Mouse (Mus musculus) heart, adult 2 months (tissue): ENCODE data around the gene Slc6a9.

Experiments used
- CTCF ChIP-seq: fragments of 200-600 bp; IDR thresholded peaks from 2 replicates; pipeline ENCODE4 v1.8.1; 2022; ENCODE audit warnings: antibody characterized with exemption, mild to moderate bottlenecking, moderate library complexity
- EP300 ChIP-seq: fragments of 200-500 bp; IDR thresholded peaks from 2 replicates; pipeline ENCODE4 v1.6.1; 2011; ENCODE audit warnings: low read depth, low read length, control low read depth; ENCODE audit not compliant: insufficient read depth
- POLR2A ChIP-seq: fragments of 200-500 bp; IDR thresholded peaks from 2 replicates; pipeline ENCODE4 v1.6.1; 2011; ENCODE audit warnings: mild to moderate bottlenecking, low read depth, low read length, control low read depth; ENCODE audit not compliant: insufficient read depth

DNA sequence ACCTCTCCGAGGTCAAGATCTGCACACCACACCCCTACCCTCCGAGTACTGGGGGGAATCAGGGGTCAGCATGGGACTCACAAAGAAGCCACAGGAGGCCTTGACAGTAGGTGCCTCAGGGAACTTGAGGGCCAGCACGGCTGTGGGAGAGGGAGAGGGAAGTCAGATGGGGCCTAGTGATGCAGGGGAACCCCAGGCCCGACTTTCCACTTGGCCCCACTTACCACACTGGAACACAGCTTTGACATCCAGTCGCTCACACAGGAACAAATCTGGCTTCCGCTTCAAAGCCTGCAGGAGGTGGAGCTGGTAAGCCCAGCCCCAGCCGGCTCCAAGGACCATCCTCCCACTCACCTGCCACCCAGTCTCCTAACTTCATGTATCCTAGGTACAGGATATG is 61.0 kb downstream of the Slc6a9 start:
- no peak for TF ChIP-seq CTCF
- TF ChIP-seq EP300, result no peak
- no peak for TF ChIP-seq POLR2A
